In genomic region chr8:126661511-126662142, GRCm38 (mm10) we compare ENCODE assay signal across 7 mouse cellular contexts.
DNase-seq lines count a peak whose midpoint lies in the region; ATAC-seq and TF ChIP-seq lines count a peak whose summit lies in the region.

No protein-coding gene starts in this region.

- no peak overlapping the region for H3K9ac ChIP-seq in embryonic facial prominence, embryonic 13.5 days
- H3K9ac ChIP-seq in hindbrain, embryonic 13.5 days, result peak overlapping the region; percentile 58
- H3K9ac ChIP-seq in midbrain, embryonic 11.5 days (ENCODE audit: low read length), result no peak overlapping the region

- peaks cover 61% of the 10 kb centered on the region for H3K4me1 ChIP-seq in thymus, adult 2 months (replicated peaks; ENCODE audit: control insufficient read depth, insufficient read depth, low read length)
- peaks cover 70% of the 10 kb centered on the region for H3K4me1 ChIP-seq in embryonic facial prominence, embryonic 13.5 days
- peaks cover 77% of the 10 kb centered on the region for H3K4me1 ChIP-seq in hindbrain, embryonic 13.5 days (replicated peaks)
- H3K4me1 ChIP-seq in midbrain, embryonic 11.5 days (ENCODE audit: control insufficient read depth, insufficient read depth, low read length), result peaks cover 44% of the 10 kb centered on the region

- no peaks in the 10 kb centered on the region for H3K9me3 ChIP-seq in embryonic facial prominence, embryonic 13.5 days
- H3K9me3 ChIP-seq in hindbrain, embryonic 13.5 days, result no peaks in the 10 kb centered on the region
- no peaks in the 10 kb centered on the region for H3K9me3 ChIP-seq in midbrain, embryonic 11.5 days (ENCODE audit: control insufficient read depth, low read length)

- peak overlapping the region; percentile 50 for H3K4me2 ChIP-seq in embryonic facial prominence, embryonic 13.5 days
- H3K4me2 ChIP-seq in hindbrain, embryonic 13.5 days, result peak overlapping the region; percentile 40; the same call in 1 of the 2 replicates
- no peak overlapping the region for H3K4me2 ChIP-seq in midbrain, embryonic 11.5 days

- 0 out of 2 replicates have a peak overlapping the region, but pooled peaks have one; percentile 3 for H3K27ac ChIP-seq in thymus, adult 2 months (ENCODE audit: control insufficient read depth, insufficient read depth, low read length)
- peak overlapping the region; percentile 99 for H3K27ac ChIP-seq in embryonic facial prominence, embryonic 13.5 days
- H3K27ac ChIP-seq in hindbrain, embryonic 13.5 days, result peak overlapping the region; percentile 96
- peak overlapping the region; percentile 58 for H3K27ac ChIP-seq in midbrain, embryonic 11.5 days (ENCODE audit: low read depth, low read length)

- H3K27me3 ChIP-seq in thymus, adult 2 months (ENCODE audit: control insufficient read depth, insufficient read depth, low read length), result no peaks in the 10 kb centered on the region
- no peaks in the 10 kb centered on the region for H3K27me3 ChIP-seq in embryonic facial prominence, embryonic 13.5 days
- H3K27me3 ChIP-seq in hindbrain, embryonic 13.5 days, result no peaks in the 10 kb centered on the region
- H3K27me3 ChIP-seq in midbrain, embryonic 11.5 days (ENCODE audit: control insufficient read depth, insufficient read depth, low read length), result no peaks in the 10 kb centered on the region

- no peaks in the 10 kb centered on the region for H3K36me3 ChIP-seq in thymus, adult 2 months (ENCODE audit: control insufficient read depth, insufficient read depth, low read length)
- H3K36me3 ChIP-seq in embryonic facial prominence, embryonic 13.5 days, result no peaks in the 10 kb centered on the region
- no peaks in the 10 kb centered on the region for H3K36me3 ChIP-seq in hindbrain, embryonic 13.5 days
- no peaks in the 10 kb centered on the region for H3K36me3 ChIP-seq in midbrain, embryonic 11.5 days (ENCODE audit: control insufficient read depth, insufficient read depth, low read length)

- ATAC-seq in embryonic facial prominence, embryonic 13.5 days (ENCODE audit: insufficient number of reproducible peaks, insufficient read depth, low FRiP score, low TSS enrichment, low read depth), result no peak
- no peak for ATAC-seq in hindbrain, embryonic 13.5 days (ENCODE audit: low FRiP score)
- ATAC-seq in midbrain, embryonic 11.5 days (ENCODE audit: low FRiP score), result no peak

- 84% methylated on average over 14 of the region's 14 CpGs for WGBS in thymus, adult 2 months
- WGBS in embryonic facial prominence, embryonic 13.5 days, result 45% methylated on average over 14 of the region's 14 CpGs
- 22% methylated on average over 14 of the region's 14 CpGs for WGBS in hindbrain, embryonic 13.5 days
- WGBS in midbrain, embryonic 11.5 days, result 45% methylated on average over 14 of the region's 14 CpGs

- TF ChIP-seq POLR2A in thymus, adult 2 months (IDR thresholded peaks at IDR 0.05; ENCODE audit: control insufficient read depth, extremely low read depth, insufficient read depth, low read length, poor library complexity), result no peak

- DNase-seq in thymus, adult 2 months, result no peak
- no peak for DNase-seq in thymus, postnatal 10 days (ENCODE audit: low spot score in 2 of 2)
- DNase-seq in midbrain, embryonic 11.5 days (ENCODE audit: low spot score, missing footprints), result peak; percentile 89
- DNase-seq in right cerebral cortex, postnatal 4 days, result no peak
- DNase-seq in thymus, postnatal 25 days, result no peak

- no peak for TF ChIP-seq CTCF in thymus, adult 2 months (IDR thresholded peaks at IDR 0.05; ENCODE audit: borderline replicate concordance, control insufficient read depth, extremely low read depth, insufficient read depth, low read length, poor library complexity)

- H3K4me3 ChIP-seq in thymus, adult 2 months (ENCODE audit: control insufficient read depth, insufficient read depth, low read length), result no peak overlapping the region
- H3K4me3 ChIP-seq in embryonic facial prominence, embryonic 13.5 days, result no peak overlapping the region
- no peak overlapping the region for H3K4me3 ChIP-seq in hindbrain, embryonic 13.5 days
- H3K4me3 ChIP-seq in midbrain, embryonic 11.5 days (ENCODE audit: low read depth, low read length), result no peak overlapping the region

Comparison
In these comparisons a context has a peak if more than half of its experiments do, and no peak if none do; other contexts are left out.
1. H3K27ac ChIP-seq: peak in every context shown above with its lines; median percentile 99 in embryonic facial prominence, embryonic 13.5 days; 96 in hindbrain, embryonic 13.5 days; 58 in midbrain, embryonic 11.5 days; 3 in thymus, adult 2 months.